Mouse (Mus musculus) heart, postnatal 36 days (tissue): ENCODE data around the gene Mrps2. TPM values are rescaled to one million over a fixed set of nuclear protein-coding genes. Genes with fewer than 3 reads are reported as not detected.

Source experiments
- DNase-seq, 2 experiments: peaks; one replicate each; pipeline ENCODE4 v3.0.0; 2021 to 2022
- intact Hi-C: fragments of 180-260 bp; cut with DNase I; formaldehyde crosslinking; loops from one replicate; pipeline ENCODE4 v1.15.1; 2025
- total RNA-seq, 2 experiments: library from RNA; stranded (reverse); gene quantifications; 2 replicates each; pipeline ENCODE4 v1.2.3; 2021

The Mrps2 gene
- total RNA-seq, 2 experiments from 2014 or later = 38.2 to 41.8 TPM

- peak; percentile 82 to 91 for DNase-seq
- intact Hi-C loops = no loop called here
Measured at GRCm38 (mm10) chr2:28517206-28517909, 49.5 kb downstream of the Mrps2 start.

GRCm38 (mm10) chr2:28518231-28518630, 50.4 kb downstream of the Mrps2 start:
- intact Hi-C loops = no loop called here
- no peak for DNase-seq

- no peak for DNase-seq
- intact Hi-C loops = no loop called here
Measured at GRCm38 (mm10) chr2:28520581-28520980, 52.7 kb downstream of the Mrps2 start.

Other genes with a start within 250 kb of the Mrps2 start
- 1 to 10 TPM; 3.2 to 4.7 TPM for gene Ppp1r26, start 21.3 kb upstream of the Mrps2 start, total RNA-seq
- not detected for gene 1700007K13Rik, start 1.7 kb upstream of the Mrps2 start, total RNA-seq
- 1 to 10 TPM; 2.6 to 3.7 TPM for gene Gbgt1, start 28.8 kb downstream of the Mrps2 start, total RNA-seq
- 1 to 10 TPM in 1 of 2 experiments, under 1 TPM in 1; 0.84 to 1.3 TPM for gene Gm10134, start 38.0 kb downstream of the Mrps2 start, total RNA-seq
- gene Ralgds, start 45.1 kb downstream of the Mrps2 start, total RNA-seq = 10 to 100 TPM; 13.3 to 13.6 TPM
- gene Cel, start 95.3 kb downstream of the Mrps2 start, total RNA-seq = not detected
- 10 to 100 TPM in 1 of 2 experiments, 1 to 10 TPM in 1; 9.6 to 11.5 TPM for gene Gtf3c5, start 115.7 kb downstream of the Mrps2 start, total RNA-seq
- not detected for gene Gfi1b, start 153.9 kb downstream of the Mrps2 start, total RNA-seq
- gene Tsc1, start 173.2 kb downstream of the Mrps2 start, total RNA-seq = 10 to 100 TPM; 26.2 to 26.3 TPM
- not detected for gene Spaca9, start 231.7 kb downstream of the Mrps2 start, total RNA-seq
- gene Ak8, start 232.1 kb downstream of the Mrps2 start, total RNA-seq = not detected